In genomic region chr13:57908266-57908582, GRCm38 (mm10) we compare ENCODE assay signal across 8 mouse cellular contexts. TPM values are rescaled to one million over a fixed set of nuclear protein-coding genes. Genes with fewer than 3 reads are reported as not detected.
DNase-seq lines count a peak whose midpoint lies in the region; ATAC-seq and TF ChIP-seq lines count a peak whose summit lies in the region.

Gene Spock1 (minus strand): TSS chr13:57908332.

- H3K9ac ChIP-seq in midbrain, embryonic 11.5 days (ENCODE audit: low read length), result peak within 1 kb of the TSS; percentile 67

- intact Hi-C loops in left cerebral cortex, postnatal 36 days (cut with DNase I), result loop anchor here (2.0 to 10.0 kb wide), 5 partner anchors 126 to 627 kb away; no protein-coding TSS in a partner anchor

- H3K4me2 ChIP-seq in midbrain, embryonic 11.5 days, result peak within 1 kb of the TSS; percentile 87

- DNase-seq in brain, adult 2 months (ENCODE audit: low read depth, low spot score), result peak; percentile 95
- peak; percentile 92 for DNase-seq in embryonic facial prominence, embryonic 10.5 days (ENCODE audit: low spot score)
- peak; percentile 83 for DNase-seq in kidney, adult 18-20 months
- peak; percentile 93 to 94 for DNase-seq in left cerebral cortex, postnatal 36 days (ENCODE audit: low spot score in 2 of 2)
- peak; percentile 100 for DNase-seq in midbrain, embryonic 11.5 days (ENCODE audit: low spot score, missing footprints)
- no peak for DNase-seq in MN1 (ENCODE audit: low spot score)

- H3K27ac ChIP-seq in embryonic facial prominence, embryonic 10.5 days (replicated peaks), result peak within 1 kb of the TSS; percentile 71
- H3K27ac ChIP-seq in midbrain, embryonic 11.5 days (ENCODE audit: low read depth, low read length), result no peak within 1 kb of the TSS
- no peak within 1 kb of the TSS for H3K27ac ChIP-seq in small intestine, adult 2 months (ENCODE audit: insufficient read depth, low read depth, low read length)

- peaks cover 12% of the 10 kb centered on the region for H3K4me1 ChIP-seq in embryonic facial prominence, embryonic 10.5 days
- H3K4me1 ChIP-seq in midbrain, embryonic 11.5 days (ENCODE audit: control insufficient read depth, insufficient read depth, low read length), result peaks cover 4% of the 10 kb centered on the region; the same call in 1 of the 2 replicates
- H3K4me1 ChIP-seq in small intestine, adult 2 months (ENCODE audit: control insufficient read depth, insufficient read depth, insufficient read length, low read length), result no peaks in the 10 kb centered on the region

- no peak for TF ChIP-seq POLR2A in small intestine, adult 2 months (IDR thresholded peaks at IDR 0.05; ENCODE audit: low read depth, low read length)

- under 1% methylated on average over 32 of the region's 32 CpGs for WGBS in embryonic facial prominence, embryonic 10.5 days
- under 1% methylated on average over 32 of the region's 32 CpGs for WGBS in midbrain, embryonic 11.5 days
- WGBS in small intestine, adult 2 months, result 2% methylated on average over 32 of the region's 32 CpGs

- H3K4me3 ChIP-seq in embryonic facial prominence, embryonic 10.5 days, result peak within 1 kb of the TSS; percentile 62
- H3K4me3 ChIP-seq in midbrain, embryonic 11.5 days (ENCODE audit: low read depth, low read length), result peak within 1 kb of the TSS; percentile 50
- no peak within 1 kb of the TSS; the same call in 1 of the 2 replicates for H3K4me3 ChIP-seq in small intestine, adult 2 months (ENCODE audit: low read depth, low read length)

- H3K9me3 ChIP-seq in embryonic facial prominence, embryonic 10.5 days, result no peaks in the 10 kb centered on the region
- no peaks in the 10 kb centered on the region for H3K9me3 ChIP-seq in midbrain, embryonic 11.5 days (ENCODE audit: control insufficient read depth, low read length)

- H3K27me3 ChIP-seq in embryonic facial prominence, embryonic 10.5 days (replicated peaks; ENCODE audit: low read depth, poor library complexity, severe bottlenecking), result peaks cover 52% of the 10 kb centered on the region
- H3K27me3 ChIP-seq in midbrain, embryonic 11.5 days (ENCODE audit: control insufficient read depth, insufficient read depth, low read length), result peaks cover 16% of the 10 kb centered on the region
- peaks cover 9% of the 10 kb centered on the region for H3K27me3 ChIP-seq in small intestine, adult 2 months (ENCODE audit: control insufficient read depth, insufficient read depth, low read length)

- peak; percentile 84 for TF ChIP-seq CTCF in small intestine, adult 2 months (IDR thresholded peaks at IDR 0.05; ENCODE audit: extremely low read depth, insufficient read length, insufficient replicate concordance, low read depth, low read length)

- no peaks in the 10 kb centered on the region for H3K36me3 ChIP-seq in embryonic facial prominence, embryonic 10.5 days (replicated peaks)
- H3K36me3 ChIP-seq in midbrain, embryonic 11.5 days (ENCODE audit: control insufficient read depth, insufficient read depth, low read length), result no peaks in the 10 kb centered on the region
- H3K36me3 ChIP-seq in small intestine, adult 2 months (ENCODE audit: control insufficient read depth, insufficient read depth, low read length), result no peaks in the 10 kb centered on the region

- ATAC-seq in granulocyte monocyte progenitor cell, adult 5-6 weeks (replicated peaks; ENCODE audit: poor library complexity, severe bottlenecking), result peak; percentile 73
- ATAC-seq in midbrain, embryonic 11.5 days (ENCODE audit: low FRiP score), result peak; percentile 76

RNA-seq across cellular contexts. Expression of gene Spock1, which starts in this region (rescaled TPM):
- 2.9 and 4.0 TPM in 2 replicates for polyA plus RNA-seq in embryonic facial prominence, embryonic 10.5 days (2016; fragmentation: Nextera tagmentation; extraction: Ambion mirVana)
- total RNA-seq in granulocyte monocyte progenitor cell, adult 5-6 weeks (2014; fragmentation: Nextera tagmentation), result not detected in 2 replicates
- total RNA-seq in granulocyte monocyte progenitor cell, adult 5-6 weeks (2017), result not detected in 2 replicates
- total RNA-seq in left cerebral cortex, postnatal 36 days (2021), result 100 to 1,000 TPM; 269 to 303 TPM
- polyA plus RNA-seq in midbrain, embryonic 11.5 days (2014; fragmentation: Nextera tagmentation; extraction: Ambion mirVana), result 17.2 and 20.3 TPM in 2 replicates
- 0.03 and 0.23 TPM in 2 replicates for polyA plus RNA-seq in small intestine, adult 2 months (2012; rRNA removed)

Comparison
In these comparisons a context has a peak if more than half of its experiments do, and no peak if none do; other contexts are left out.
1. RNA of gene Spock1 (total RNA-seq): 269 to 303 TPM in left cerebral cortex, postnatal 36 days; not detected in granulocyte monocyte progenitor cell, adult 5-6 weeks; every median in the first group is over 100 times any median in the second.
2. Peak in ATAC-seq in granulocyte monocyte progenitor cell, adult 5-6 weeks; RNA of the gene not detected or under 1 TPM.